Mouse (Mus musculus): Measurements from ENCODE around the gene Kcnj13. TPM values are rescaled to one million over a fixed set of nuclear protein-coding genes. Genes with fewer than 3 reads are reported as not detected.

Kcnj13 gene
- total RNA-seq, 1 experiment = 0.27 TPM

DNA sequence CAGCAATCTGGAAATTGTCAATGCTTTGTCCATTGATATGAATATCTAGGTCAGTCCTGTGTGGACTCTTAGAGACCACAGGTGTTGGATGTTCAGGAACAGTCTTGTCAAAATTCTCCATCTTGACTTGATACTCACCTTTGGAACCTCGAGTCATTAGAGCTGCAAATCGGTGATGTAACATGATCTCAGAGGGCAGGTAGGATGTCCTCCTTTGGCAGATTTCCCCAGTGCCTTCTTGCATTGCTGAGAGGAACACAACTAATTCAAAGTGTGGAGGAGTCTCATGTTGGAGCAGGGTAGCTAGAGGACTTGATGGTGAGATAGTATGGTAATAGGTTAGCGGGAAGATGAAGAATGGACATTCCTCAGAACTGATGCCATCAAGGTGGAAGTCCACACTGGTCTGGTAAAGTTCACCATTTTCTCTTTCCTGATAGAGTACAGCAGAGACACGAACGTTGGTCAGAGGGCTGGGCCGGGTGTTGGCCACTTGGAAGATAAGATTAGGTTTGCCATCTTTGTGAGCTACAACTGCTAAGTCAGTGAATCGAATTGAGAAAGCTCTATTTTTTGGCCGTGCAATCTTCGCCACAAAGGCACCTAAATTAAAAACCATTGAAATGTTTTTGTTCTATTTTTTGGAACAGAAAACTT lies 8.0 kb downstream of the Kcnj13 start:
- no peak for TF ChIP-seq HCFC1 (IDR thresholded peaks at IDR 0.05; ENCODE audit: borderline replicate concordance, insufficient read depth, low read length)
- TF ChIP-seq MAFK (IDR thresholded peaks at IDR 0.05; ENCODE audit: insufficient read depth, low read depth, low read length) = no peak
- no peak for TF ChIP-seq ZC3H11A (IDR thresholded peaks at IDR 0.05; ENCODE audit: borderline replicate concordance, low read depth, low read length)
- TF ChIP-seq CHD2 (IDR thresholded peaks at IDR 0.05; ENCODE audit: low read depth, low read length) = no peak
- no peak for TF ChIP-seq ZNF384 (IDR thresholded peaks at IDR 0.05; ENCODE audit: low read depth, low read length)
- Histone ChIP-seq H3K36me3 (ENCODE audit: control insufficient read depth, insufficient read depth, low read length, poor library complexity, severe bottlenecking) (peaks cover 4% of the 10 kb centered on the region), H3K9ac (ENCODE audit: insufficient read depth, low read depth, low read length, poor library complexity, severe bottlenecking) (no peak overlapping the region), H3K4me3 (ENCODE audit: insufficient read depth in 1 of 2, low read depth in 1 of 2, low read length in 2 of 2, poor library complexity in 1 of 2, severe bottlenecking in 1 of 2) (no peak overlapping the region), H3K4me1 (ENCODE audit: control insufficient read depth in 2 of 2, insufficient read depth in 2 of 2, low read length in 2 of 2, poor library complexity in 1 of 2) (no peaks in the 10 kb centered on the region), H3K9me3 (ENCODE audit: control insufficient read depth, insufficient read depth, low read depth, low read length) (no peaks in the 10 kb centered on the region), H3K27ac (ENCODE audit: insufficient read depth, low read depth, low read length, poor library complexity, severe bottlenecking) (no peak overlapping the region)
- DNase-seq (ENCODE audit: low read depth, low spot score) = no peak
- in situ Hi-C loops (cut with MboI; ENCODE audit: low sequenced_read_pairs in 2 of 2, unreplicated experiment in 2 of 2) = no loop called here

DNA sequence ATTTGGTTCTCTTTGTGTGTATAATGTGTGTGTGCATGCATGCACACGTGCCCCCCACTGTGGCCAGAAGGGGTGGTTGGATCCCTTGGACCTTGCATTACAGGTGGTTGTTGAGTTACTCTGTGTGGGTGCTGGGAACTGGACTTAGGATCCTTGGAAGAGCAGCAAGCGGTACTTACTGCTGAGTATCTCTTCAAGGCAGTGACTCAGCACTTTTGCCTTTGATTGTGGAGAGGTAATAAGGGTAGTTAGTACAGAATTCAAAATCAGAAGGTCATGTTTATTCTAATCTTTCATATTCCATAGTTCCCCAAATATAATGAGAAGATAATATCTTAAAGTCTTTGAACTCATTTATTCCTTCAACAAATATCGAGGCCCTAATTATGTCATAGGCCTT lies 13.4 kb downstream of the Kcnj13 start:
- no peak overlapping the region for H3K9ac ChIP-seq (ENCODE audit: insufficient read depth, low read depth, low read length, poor library complexity, severe bottlenecking)
- no peak overlapping the region for H3K27ac ChIP-seq (ENCODE audit: insufficient read depth, low read depth, low read length, poor library complexity, severe bottlenecking)
- TF ChIP-seq MAFK (IDR thresholded peaks at IDR 0.05; ENCODE audit: insufficient read depth, low read depth, low read length) = peak; percentile 82
- no peak for TF ChIP-seq ZC3H11A (IDR thresholded peaks at IDR 0.05; ENCODE audit: borderline replicate concordance, low read depth, low read length)
- TF ChIP-seq CHD2 (IDR thresholded peaks at IDR 0.05; ENCODE audit: low read depth, low read length) = no peak
- H3K4me3 ChIP-seq (ENCODE audit: insufficient read depth in 1 of 2, low read depth in 1 of 2, low read length in 2 of 2, poor library complexity in 1 of 2, severe bottlenecking in 1 of 2) = no peak overlapping the region
- in situ Hi-C loops (cut with MboI; ENCODE audit: low sequenced_read_pairs in 2 of 2, unreplicated experiment in 2 of 2) = no loop called here
- peaks cover 2 to 4% of the 10 kb centered on the region in 2 experiments; a peak in 1 of 4 replicates for H3K4me1 ChIP-seq (ENCODE audit: control insufficient read depth in 2 of 2, insufficient read depth in 2 of 2, low read length in 2 of 2, poor library complexity in 1 of 2)
- DNase-seq (ENCODE audit: low read depth, low spot score) = no peak
- peaks cover 6% of the 10 kb centered on the region for H3K36me3 ChIP-seq (ENCODE audit: control insufficient read depth, insufficient read depth, low read length, poor library complexity, severe bottlenecking)
- no peaks in the 10 kb centered on the region for H3K9me3 ChIP-seq (ENCODE audit: control insufficient read depth, insufficient read depth, low read depth, low read length)

DNA sequence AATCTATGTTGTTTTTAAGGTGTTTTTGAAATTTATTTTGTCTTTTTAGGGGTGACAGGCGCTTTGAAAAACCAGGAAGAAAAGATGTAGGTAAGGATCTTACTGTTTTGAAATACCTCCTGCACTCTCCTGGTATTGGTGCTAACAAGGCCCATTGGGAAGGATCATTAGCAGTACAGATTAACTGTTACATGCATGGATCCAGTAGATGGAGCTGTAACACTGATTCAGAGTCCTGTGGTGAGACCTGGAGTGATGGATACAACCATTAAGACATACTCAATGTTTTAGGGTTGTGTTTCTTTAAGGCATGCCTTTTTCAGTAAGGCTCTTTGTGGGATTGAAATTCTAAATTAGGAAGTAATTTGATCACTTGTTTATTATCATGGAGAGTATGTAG lies 14.6 kb downstream of the Kcnj13 start:
- TF ChIP-seq HCFC1 (IDR thresholded peaks at IDR 0.05; ENCODE audit: borderline replicate concordance, insufficient read depth, low read length) = no peak
- TF ChIP-seq ZC3H11A (IDR thresholded peaks at IDR 0.05; ENCODE audit: borderline replicate concordance, low read depth, low read length) = no peak
- TF ChIP-seq MAFK (IDR thresholded peaks at IDR 0.05; ENCODE audit: insufficient read depth, low read depth, low read length) = no peak
- TF ChIP-seq CHD2 (IDR thresholded peaks at IDR 0.05; ENCODE audit: low read depth, low read length) = no peak
- no peak for TF ChIP-seq ZNF384 (IDR thresholded peaks at IDR 0.05; ENCODE audit: low read depth, low read length)
- no peak overlapping the region for H3K27ac ChIP-seq (ENCODE audit: insufficient read depth, low read depth, low read length, poor library complexity, severe bottlenecking)
- H3K4me3 ChIP-seq (ENCODE audit: insufficient read depth in 1 of 2, low read depth in 1 of 2, low read length in 2 of 2, poor library complexity in 1 of 2, severe bottlenecking in 1 of 2) = no peak overlapping the region
- H3K36me3 ChIP-seq (ENCODE audit: control insufficient read depth, insufficient read depth, low read length, poor library complexity, severe bottlenecking) = peaks cover 6% of the 10 kb centered on the region
- in situ Hi-C loops (cut with MboI; ENCODE audit: low sequenced_read_pairs in 2 of 2, unreplicated experiment in 2 of 2) = no loop called here
- H3K9me3 ChIP-seq (ENCODE audit: control insufficient read depth, insufficient read depth, low read depth, low read length) = no peaks in the 10 kb centered on the region
- H3K9ac ChIP-seq (ENCODE audit: insufficient read depth, low read depth, low read length, poor library complexity, severe bottlenecking) = no peak overlapping the region
- H3K4me1 ChIP-seq (ENCODE audit: control insufficient read depth in 2 of 2, insufficient read depth in 2 of 2, low read length in 2 of 2, poor library complexity in 1 of 2) = peaks cover 2 to 4% of the 10 kb centered on the region in 2 experiments; a peak in 1 of 4 replicates
- DNase-seq (ENCODE audit: low read depth, low spot score) = peak; percentile 27

DNA sequence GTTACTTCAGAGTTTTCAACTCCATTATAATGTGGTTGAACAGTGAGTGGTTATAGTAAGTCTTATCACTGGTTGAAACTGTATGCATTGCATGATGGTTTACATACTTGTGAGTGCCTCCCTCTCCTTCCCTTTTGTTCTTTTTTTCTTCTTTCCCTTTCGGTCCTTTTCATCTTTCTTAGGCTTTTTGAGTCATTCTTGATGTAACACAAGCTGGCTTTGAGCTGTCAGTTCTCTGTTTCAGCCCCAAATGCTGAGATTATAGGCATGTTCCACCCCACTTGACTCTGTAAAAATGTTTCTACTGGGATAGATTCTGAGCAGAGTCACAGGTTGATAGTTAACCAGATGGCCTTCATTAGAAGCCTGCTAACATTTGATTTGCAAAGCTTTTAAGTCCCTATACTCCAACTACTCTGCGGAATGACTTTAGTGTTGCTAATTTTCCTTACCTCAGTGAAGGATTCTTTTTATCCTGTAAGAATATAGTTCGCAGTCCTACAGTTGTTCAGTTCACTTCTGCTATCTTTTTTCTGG lies 16.4 kb downstream of the Kcnj13 start:
- Histone ChIP-seq H3K27ac (ENCODE audit: insufficient read depth, low read depth, low read length, poor library complexity, severe bottlenecking) (no peak overlapping the region), H3K4me3 (ENCODE audit: insufficient read depth in 1 of 2, low read depth in 1 of 2, low read length in 2 of 2, poor library complexity in 1 of 2, severe bottlenecking in 1 of 2) (no peak overlapping the region), H3K9ac (ENCODE audit: insufficient read depth, low read depth, low read length, poor library complexity, severe bottlenecking) (no peak overlapping the region), H3K36me3 (ENCODE audit: control insufficient read depth, insufficient read depth, low read length, poor library complexity, severe bottlenecking) (peaks cover 10% of the 10 kb centered on the region), H3K9me3 (ENCODE audit: control insufficient read depth, insufficient read depth, low read depth, low read length) (no peaks in the 10 kb centered on the region), H3K4me1 (ENCODE audit: control insufficient read depth in 2 of 2, insufficient read depth in 2 of 2, low read length in 2 of 2, poor library complexity in 1 of 2) (peaks cover 2 to 4% of the 10 kb centered on the region in 2 experiments; a peak in 1 of 4 replicates)
- no peak for DNase-seq (ENCODE audit: low read depth, low spot score)
- in situ Hi-C loops (cut with MboI; ENCODE audit: low sequenced_read_pairs in 2 of 2, unreplicated experiment in 2 of 2) = no loop called here
- TF ChIP-seq MAFK (IDR thresholded peaks at IDR 0.05; ENCODE audit: insufficient read depth, low read depth, low read length) (no peak), HCFC1 (IDR thresholded peaks at IDR 0.05; ENCODE audit: borderline replicate concordance, insufficient read depth, low read length) (no peak), CHD2 (IDR thresholded peaks at IDR 0.05; ENCODE audit: low read depth, low read length) (no peak), ZC3H11A (IDR thresholded peaks at IDR 0.05; ENCODE audit: borderline replicate concordance, low read depth, low read length) (no peak)
